Mouse (Mus musculus) ES-E14 (cell line): ENCODE measurements around the gene Insl3. TPM values are rescaled to one million over a fixed set of nuclear protein-coding genes. Genes with fewer than 3 reads are reported as not detected.

ENCODE experiments used
- DNase-seq: peaks from one replicate; pipeline ENCODE4 v3.0.0-alpha.2; 2013; ENCODE audit warnings: low read depth, low spot score
- H3K27ac ChIP-seq: 2 replicates; pipeline ENCODE4 v1.5.1; 2012; ENCODE audit warnings: low read depth, mild to moderate bottlenecking, low read length, moderate library complexity, mixed read lengths; ENCODE audit not compliant: poor library complexity, insufficient read depth, severe bottlenecking
- H3K36me3 ChIP-seq: 2 replicates; pipeline ENCODE4 v1.6.1; 2012; ENCODE audit warnings: mild to moderate bottlenecking, low read length, moderate library complexity, mixed read lengths; ENCODE audit not compliant: control insufficient read depth, poor library complexity, insufficient read depth, severe bottlenecking
- H3K4me1 ChIP-seq, 2 experiments: fragments of 150-350 bp in 1 of 2; sonication (generic) in 1 of 2; 2 replicates each; pipeline ENCODE4 v1.6.1; 2012; ENCODE audit warnings: low read length in 2 of 2, mild to moderate bottlenecking in 1 of 2, mixed read lengths in 1 of 2; ENCODE audit not compliant: control insufficient read depth in 2 of 2, insufficient read depth in 2 of 2, poor library complexity in 1 of 2
- H3K4me3 ChIP-seq, 2 experiments: fragments of 150-350 bp in 1 of 2; sonication (generic) in 1 of 2; 2 replicates each; pipeline ENCODE4 v1.5.1; 2012; ENCODE audit warnings: low read length in 2 of 2, low read depth in 1 of 2, mild to moderate bottlenecking in 1 of 2, mixed read lengths in 1 of 2; ENCODE audit not compliant: insufficient read depth in 1 of 2, poor library complexity in 1 of 2, severe bottlenecking in 1 of 2
- H3K9ac ChIP-seq: 2 replicates; pipeline ENCODE4 v1.6.1; 2012; ENCODE audit warnings: low read depth, mild to moderate bottlenecking, low read length, mixed read lengths; ENCODE audit not compliant: poor library complexity, insufficient read depth, severe bottlenecking
- H3K9me3 ChIP-seq: fragments of 150-350 bp; sonication (generic); 2 replicates; pipeline ENCODE4 v1.6.1; 2012; ENCODE audit warnings: low read depth, mild to moderate bottlenecking, low read length; ENCODE audit not compliant: control insufficient read depth, insufficient read depth
- CHD2 ChIP-seq: IDR thresholded peaks from 2 replicates; pipeline ENCODE4 v1.6.1; 2014; ENCODE audit warnings: mild to moderate bottlenecking, low read depth, low read length, inconsistent platforms
- HCFC1 ChIP-seq: IDR thresholded peaks from 2 replicates; pipeline ENCODE4 v1.6.1; 2012; ENCODE audit warnings: low read length, inconsistent platforms, borderline replicate concordance; ENCODE audit not compliant: insufficient read depth
- MAFK ChIP-seq: IDR thresholded peaks from 2 replicates; pipeline ENCODE4 v1.6.1; 2014; ENCODE audit warnings: mild to moderate bottlenecking, low read depth, low read length, inconsistent platforms; ENCODE audit not compliant: insufficient read depth
- ZC3H11A ChIP-seq: IDR thresholded peaks from 2 replicates; pipeline ENCODE4 v1.6.1; 2012; ENCODE audit warnings: low read depth, mild to moderate bottlenecking, inconsistent platforms, low read length, borderline replicate concordance
- ZNF384 ChIP-seq: IDR thresholded peaks from 2 replicates; pipeline ENCODE4 v1.6.1; 2012; ENCODE audit warnings: low read depth, low read length, inconsistent platforms
- in situ Hi-C, 2 experiments: fragments of 600-800 bp; cut with MboI; formaldehyde crosslinking; loops; one replicate each; pipeline ENCODE4 v1.15.1; 2025; ENCODE audit warnings: low sequenced_read_pairs in 2 of 2, inconsistent platforms in 1 of 2; ENCODE audit not compliant: unreplicated experiment in 2 of 2
- total RNA-seq: library from RNA; depleted of rRNA; stranded (reverse); fragments of 300-350 nt; gene quantifications from 2 replicates; pipeline ENCODE4 v1.2.3, GENCODE M21; 2012

The Insl3 gene
- total RNA-seq, 1 experiment, result 3.0 TPM

- in situ Hi-C loops, result no loop called here
- H3K9ac ChIP-seq, result no peak overlapping the region
- H3K4me3 ChIP-seq, result no peak overlapping the region
- DNase-seq, result no peak
- no peaks in the 10 kb centered on the region for H3K9me3 ChIP-seq
- TF ChIP-seq ZNF384, result no peak
- no peak for TF ChIP-seq CHD2
- TF ChIP-seq ZC3H11A, result no peak
- TF ChIP-seq HCFC1, result no peak
- TF ChIP-seq MAFK, result no peak
- peaks cover 8% of the 10 kb centered on the region for H3K36me3 ChIP-seq
- no peak overlapping the region for H3K27ac ChIP-seq
- H3K4me1 ChIP-seq, result peaks cover 4 to 25% of the 10 kb centered on the region in 2 experiments; a peak in 2 of 4 replicates
These were observed 10.8 kb upstream of the Insl3 start for GRCm38 (mm10) chr8:71678216-71678615.

- Histone ChIP-seq H3K9me3 (no peaks in the 10 kb centered on the region), H3K4me3 (peak overlapping the region; percentile 65 to 73; a peak in 3 of 4 replicates), H3K27ac (no peak overlapping the region), H3K9ac (peak overlapping the region; percentile 58), H3K36me3 (peaks cover 10% of the 10 kb centered on the region), H3K4me1 (peaks cover 2 to 26% of the 10 kb centered on the region in 2 experiments; a peak in 2 of 4 replicates)
- DNase-seq, result no peak
- in situ Hi-C loops, result no loop called here
- no peak for TF ChIP-seq HCFC1
These were observed 9.9 kb upstream of the Insl3 start for GRCm38 (mm10) chr8:71679116-71679515.

GRCm38 (mm10) chr8:71679550-71680168, 9.4 kb upstream of the Insl3 start:
- Histone ChIP-seq H3K4me3 (peak overlapping the region; percentile 65 to 73), H3K9ac (peak overlapping the region; percentile 58), H3K27ac (no peak overlapping the region), H3K36me3 (peaks cover 10% of the 10 kb centered on the region), H3K4me1 (peaks cover 2 to 30% of the 10 kb centered on the region in 2 experiments; a peak in 2 of 4 replicates), H3K9me3 (no peaks in the 10 kb centered on the region)
- in situ Hi-C loops, result no loop called here
- TF ChIP-seq ZNF384, result no peak
- DNase-seq, result no peak

- H3K4me3 ChIP-seq, result peak overlapping the region; percentile 26 to 38; a peak in 1 of 4 replicates
- no peak overlapping the region for H3K27ac ChIP-seq
- TF ChIP-seq ZNF384 (no peak), ZC3H11A (no peak), CHD2 (no peak), HCFC1 (no peak), MAFK (no peak)
- DNase-seq, result no peak
- no peaks in the 10 kb centered on the region for H3K9me3 ChIP-seq
- H3K9ac ChIP-seq, result peak overlapping the region; percentile 23; the same call in 1 of the 2 replicates
- in situ Hi-C loops, result no loop called here
- H3K4me1 ChIP-seq, result peaks cover 2 to 31% of the 10 kb centered on the region in 2 experiments; a peak in 2 of 4 replicates
- peaks cover 12% of the 10 kb centered on the region for H3K36me3 ChIP-seq
These were observed 8.5 kb upstream of the Insl3 start for GRCm38 (mm10) chr8:71680471-71680870.

GRCm38 (mm10) chr8:71681369-71681915, 7.6 kb upstream of the Insl3 start:
- no peak overlapping the region for H3K27ac ChIP-seq
- peaks cover 2 to 29% of the 10 kb centered on the region in 2 experiments; a peak in 2 of 4 replicates for H3K4me1 ChIP-seq
- TF ChIP-seq ZNF384 (no peak), CHD2 (no peak), ZC3H11A (no peak), HCFC1 (no peak), MAFK (no peak)
- no peak for DNase-seq
- H3K36me3 ChIP-seq, result peaks cover 12% of the 10 kb centered on the region
- no peaks in the 10 kb centered on the region for H3K9me3 ChIP-seq
- no peak overlapping the region for H3K9ac ChIP-seq
- no peak overlapping the region for H3K4me3 ChIP-seq
- in situ Hi-C loops, result no loop called here
